Mouse (Mus musculus): Measurements from ENCODE around the gene Meis1.

Gene Meis1

GRCm38 (mm10) chr11:18874278-18875000 is 144.3 kb downstream of the Meis1 start:
- no peak for DNase-seq

DNA sequence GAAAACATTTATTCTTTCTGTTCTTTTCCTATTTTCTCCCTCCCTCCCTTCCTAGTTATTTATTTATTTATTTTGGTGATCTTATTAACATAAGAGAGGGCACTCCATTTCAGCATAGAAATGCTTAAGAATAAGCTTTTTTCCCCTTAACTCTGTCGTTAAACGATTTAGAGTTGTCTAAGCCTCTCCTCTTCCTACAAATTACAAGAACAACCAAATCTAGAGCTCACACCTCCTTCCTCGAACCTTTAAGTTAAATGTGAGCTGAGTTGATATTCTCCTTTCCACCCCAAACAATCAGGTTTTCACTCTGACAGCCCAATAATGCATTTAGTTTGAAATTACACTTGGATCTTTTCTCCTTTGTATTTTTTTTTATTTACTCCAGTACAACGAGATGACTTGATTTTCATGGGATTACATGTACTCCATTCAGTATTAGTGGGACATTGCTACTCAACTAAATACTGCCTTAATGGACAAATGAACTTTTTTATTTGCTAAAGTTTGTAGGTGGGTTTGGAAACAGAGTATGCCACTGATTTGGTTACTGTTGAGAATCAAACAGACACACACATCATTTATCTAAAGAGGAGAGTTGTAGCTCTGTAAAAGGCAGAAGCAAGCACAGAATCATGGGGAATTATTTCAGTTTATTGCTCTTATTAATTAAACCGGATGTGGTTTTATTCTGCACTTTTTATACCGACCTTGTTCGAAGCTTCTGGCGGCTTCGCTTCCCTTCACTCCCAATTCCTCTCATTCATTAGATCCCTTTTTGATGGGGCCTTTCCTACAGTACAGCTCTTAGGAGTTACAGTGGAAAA is 145.1 kb downstream of the Meis1 start:
- no peak for DNase-seq

GRCm38 (mm10) chr11:18872793-18873192 is 146.0 kb downstream of the Meis1 start:
- DNase-seq, result no peak

- no peak for DNase-seq
Observed at GRCm38 (mm10) chr11:18872118-18872751, 146.6 kb downstream of the Meis1 start.

DNA sequence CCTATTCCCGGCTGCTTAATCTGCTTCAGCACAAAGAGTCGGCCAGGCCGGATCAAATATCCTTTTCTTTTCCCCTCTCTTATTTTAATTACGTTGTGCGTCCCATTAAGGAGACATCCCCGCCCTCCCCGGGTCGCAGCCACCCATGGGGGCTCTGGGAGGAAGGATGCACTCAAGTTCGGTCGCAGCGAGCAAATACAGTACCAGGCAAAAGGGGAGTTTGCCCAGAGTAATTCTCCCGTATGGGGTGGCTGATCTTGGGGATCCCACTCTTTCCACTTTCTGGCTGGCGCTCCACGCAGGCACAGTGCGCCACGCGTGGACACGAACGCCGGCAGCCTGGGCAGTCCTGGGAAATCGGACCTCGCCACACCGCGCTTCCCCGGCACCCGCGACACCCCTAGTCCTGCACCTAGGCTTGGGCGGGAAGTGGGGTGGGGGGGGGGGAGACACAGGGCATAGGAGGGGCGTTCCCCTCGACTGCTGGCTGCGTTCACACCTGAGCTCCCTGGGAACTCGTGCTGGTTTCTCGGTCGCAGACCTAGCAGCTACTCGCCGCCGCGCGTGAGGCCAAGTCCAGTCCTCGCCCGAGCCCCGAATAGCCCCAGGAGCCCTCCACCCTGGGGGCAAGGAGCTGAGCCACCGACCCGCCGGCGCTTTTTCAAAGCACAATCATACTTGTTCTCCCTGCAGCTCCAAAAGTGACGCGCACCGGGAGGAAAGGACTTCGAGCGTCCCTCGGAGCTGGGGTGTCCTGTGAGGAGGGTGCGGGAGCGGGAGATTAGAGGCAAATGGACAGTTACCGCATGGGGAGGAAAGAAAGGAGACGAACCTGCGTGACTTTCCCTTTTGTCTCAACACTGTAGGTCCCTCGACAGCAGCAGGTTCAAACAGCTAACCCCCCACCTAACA is 147.4 kb downstream of the Meis1 start:
- DNase-seq, result peak; percentile 14

DNA sequence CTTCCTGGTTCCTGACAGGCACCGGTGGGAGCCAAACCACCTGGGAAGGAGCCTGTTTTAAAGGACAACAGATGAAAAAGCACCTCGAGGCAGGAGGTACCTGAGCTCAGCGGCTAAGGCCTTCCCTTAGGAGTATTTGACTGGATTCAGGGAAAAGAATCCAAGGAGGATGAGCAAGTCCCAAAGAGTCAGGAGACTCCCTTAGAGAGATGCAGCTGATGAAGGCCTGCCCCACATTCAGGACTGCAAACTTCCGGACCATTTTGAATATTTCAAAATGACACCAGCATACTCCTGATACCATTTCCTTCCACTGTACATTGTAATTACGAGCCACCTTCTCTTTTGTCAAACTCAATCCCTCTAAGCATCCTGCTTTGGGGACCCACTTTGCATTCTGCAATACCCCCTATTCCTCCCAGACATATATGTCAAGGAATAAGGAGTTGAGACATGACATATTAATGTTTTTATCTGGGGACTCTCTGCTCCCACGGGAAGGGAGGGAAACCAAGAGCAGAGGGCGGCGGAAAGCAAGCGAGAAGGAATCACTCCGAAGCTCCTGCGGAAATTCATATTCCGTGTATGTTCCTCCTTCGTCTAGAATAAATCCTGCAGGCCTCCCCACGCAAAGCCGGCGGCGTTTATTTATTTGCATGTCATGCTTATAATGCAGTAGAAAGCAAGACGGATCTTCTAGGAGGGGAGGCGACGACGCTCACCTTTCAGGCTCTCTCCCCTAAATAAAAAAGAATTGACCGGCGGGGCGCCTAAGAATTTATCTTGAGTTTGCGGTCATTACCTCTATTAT is 148.5 kb downstream of the Meis1 start:
- no peak for DNase-seq

GRCm38 (mm10) chr11:18869429-18869969 is 149.3 kb downstream of the Meis1 start:
- no peak for DNase-seq

- DNase-seq, result no peak
Observed at GRCm38 (mm10) chr11:18867665-18868064, 151.1 kb downstream of the Meis1 start.

GRCm38 (mm10) chr11:18866198-18866836 is 152.5 kb downstream of the Meis1 start:
- DNase-seq, result no peak

- DNase-seq, result no peak
Observed at GRCm38 (mm10) chr11:18850772-18851171, 168.0 kb downstream of the Meis1 start.

DNA sequence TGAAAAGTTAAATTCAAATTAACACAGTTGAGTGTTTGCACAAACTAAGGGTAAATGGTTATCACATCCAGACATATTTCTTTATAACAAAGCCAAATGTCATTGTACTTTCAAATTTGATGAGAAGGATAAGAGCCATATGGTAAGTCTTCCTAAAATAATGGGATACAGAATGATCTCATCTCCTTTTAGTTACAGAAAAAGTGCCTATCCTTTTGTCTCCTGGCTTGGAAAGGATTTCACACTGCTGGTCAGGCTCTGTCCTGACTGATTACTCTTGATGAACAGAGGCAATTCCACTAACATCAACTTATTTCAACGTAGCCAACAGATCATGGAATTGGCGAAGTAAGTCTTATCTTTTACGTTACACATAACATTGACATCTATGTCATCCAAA is 171.1 kb downstream of the Meis1 start:
- no peak for DNase-seq

GRCm38 (mm10) chr11:18846472-18846871 is 172.3 kb downstream of the Meis1 start:
- no peak for DNase-seq

DNA sequence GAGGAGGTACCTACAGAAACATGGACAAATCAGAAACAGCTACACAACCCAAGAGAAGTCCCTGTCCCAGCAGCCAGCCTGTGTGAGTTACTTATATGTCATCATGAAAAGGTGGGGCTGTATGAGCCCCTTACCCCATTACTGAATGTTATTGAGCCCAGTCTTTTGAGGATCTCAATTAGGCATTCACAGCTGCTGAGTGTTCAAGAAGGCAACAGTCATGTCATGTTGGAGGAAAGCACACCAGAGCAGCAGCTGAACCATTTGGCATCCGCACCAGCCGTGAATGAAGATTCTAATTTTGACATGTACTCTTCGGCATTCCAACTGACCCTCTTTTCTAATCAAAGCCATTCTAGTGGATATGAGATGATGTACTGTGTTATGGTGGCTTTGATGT is 172.9 kb downstream of the Meis1 start:
- no peak for DNase-seq

- DNase-seq, result no peak
Observed at GRCm38 (mm10) chr11:18845466-18845865, 173.3 kb downstream of the Meis1 start.

DNA sequence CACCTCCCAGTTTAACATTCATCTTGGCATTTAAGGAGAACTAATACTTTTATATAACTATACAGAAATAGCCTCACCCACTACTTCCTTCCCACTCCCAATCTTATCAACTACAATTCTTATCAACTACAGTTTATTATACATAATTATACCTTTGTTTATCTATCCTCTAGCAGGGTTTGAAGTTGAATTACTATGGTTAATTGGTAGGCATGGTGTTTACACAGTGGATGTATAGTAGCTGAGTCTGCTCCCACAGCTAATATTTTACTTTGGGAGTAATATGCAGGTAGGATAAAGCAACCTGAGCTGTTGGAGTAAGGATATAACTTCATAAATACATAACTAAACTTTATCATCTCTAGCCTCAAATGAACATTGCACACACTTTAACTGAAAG is 188.7 kb downstream of the Meis1 start:
- DNase-seq, result no peak
